Mouse (Mus musculus) layer of hippocampus, adult 2 months (tissue): ENCODE data around the gene Arl15. TPM values are rescaled to one million over a fixed set of nuclear protein-coding genes. Genes with fewer than 3 reads are reported as not detected.
A peak's percentile ranks its signal among the peaks of the same experiment; 100 is the strongest.

Experiments
- DNase-seq, 2 experiments: peaks; one replicate each; pipeline ENCODE4 v3.0.0; 2022; ENCODE audit warnings: low spot score in 2 of 2
- H3K27ac ChIP-seq: fragments of 200-600 bp; 2 replicates; pipeline ENCODE4 v1.8.1; 2022
- H3K4me3 ChIP-seq: fragments of 200-600 bp; 2 replicates; pipeline ENCODE4 v1.8.1; 2022; ENCODE audit warnings: mild to moderate bottlenecking
- CTCF ChIP-seq: fragments of 200-600 bp; conservative IDR thresholded peaks from 2 replicates; pipeline ENCODE4 v1.8.1; 2022; ENCODE audit warnings: antibody characterized with exemption, mild to moderate bottlenecking, moderate library complexity
- total RNA-seq, 2 experiments: library from RNA; stranded (reverse); gene quantifications; 2 replicates each; pipeline ENCODE4 v1.2.3; 2021

Gene Arl15
- total RNA-seq, 2 experiments from 2014 or later = 61.7 to 67.0 TPM

DNA sequence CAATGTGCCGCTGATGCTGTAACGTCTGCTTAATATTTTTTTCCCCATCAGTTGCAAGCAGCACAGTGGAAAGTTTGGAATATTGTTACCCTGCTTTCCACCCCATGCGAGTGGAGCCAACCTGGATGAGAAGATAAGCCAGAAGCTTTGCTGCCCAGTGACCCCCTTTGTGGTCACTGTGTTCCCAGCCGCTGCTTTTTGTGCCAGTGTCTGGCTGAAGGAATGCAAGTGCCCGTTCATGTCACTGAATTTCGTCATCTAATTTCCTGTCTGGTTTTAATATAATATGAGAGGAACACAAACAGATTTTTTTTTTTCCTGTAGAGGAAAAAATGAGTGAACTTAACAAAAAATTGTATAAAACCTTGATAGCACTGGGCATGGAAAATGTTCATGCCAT is 46.1 kb downstream of the Arl15 start:
- no peak for TF ChIP-seq CTCF
- H3K27ac ChIP-seq = no peak overlapping the region
- DNase-seq = no peak
- H3K4me3 ChIP-seq = no peak overlapping the region

DNA sequence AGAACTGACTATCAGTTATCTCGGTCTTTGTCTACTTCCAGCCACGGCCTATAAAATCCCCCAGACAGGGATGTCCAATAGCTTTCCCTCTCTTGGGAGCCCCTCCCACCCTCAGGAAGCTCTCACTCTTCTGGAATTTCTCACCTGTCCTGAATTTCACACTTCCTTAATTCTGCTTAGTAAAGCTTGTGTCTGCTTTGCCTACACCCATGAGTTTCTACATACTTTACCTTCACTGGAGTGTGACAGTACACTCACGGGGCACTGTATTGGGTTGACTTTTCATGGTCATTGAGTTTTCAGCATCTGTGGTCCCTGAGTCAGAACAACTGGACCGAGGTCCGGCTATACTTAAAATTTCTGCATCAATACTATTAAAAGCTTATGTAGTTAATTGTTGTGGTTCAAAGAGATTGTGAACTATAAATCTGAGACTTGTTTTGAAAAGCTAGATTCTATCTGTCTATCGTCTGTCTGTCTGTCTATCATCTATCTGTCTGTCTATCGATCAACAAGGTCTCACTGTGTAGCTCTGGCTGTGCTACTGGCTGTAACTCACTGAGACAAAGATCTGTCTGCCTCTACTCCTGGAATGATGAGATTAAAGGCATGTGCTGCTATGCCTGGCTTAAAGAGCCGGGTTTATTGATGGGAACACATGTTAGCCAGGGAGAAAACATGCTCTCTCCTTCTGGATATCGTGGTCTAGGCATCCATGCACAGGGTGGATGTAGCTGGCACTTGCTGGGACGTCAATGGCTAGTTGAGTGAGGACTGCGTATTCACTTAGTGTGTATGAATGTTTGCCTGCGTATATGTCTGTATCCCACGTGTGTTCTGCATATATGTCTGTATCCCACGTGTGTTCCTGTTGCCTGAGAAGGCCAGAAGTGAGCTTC is 48.4 kb downstream of the Arl15 start:
- TF ChIP-seq CTCF = no peak
- DNase-seq = no peak
- Histone ChIP-seq H3K4me3 (no peak overlapping the region), H3K27ac (no peak overlapping the region)

DNA sequence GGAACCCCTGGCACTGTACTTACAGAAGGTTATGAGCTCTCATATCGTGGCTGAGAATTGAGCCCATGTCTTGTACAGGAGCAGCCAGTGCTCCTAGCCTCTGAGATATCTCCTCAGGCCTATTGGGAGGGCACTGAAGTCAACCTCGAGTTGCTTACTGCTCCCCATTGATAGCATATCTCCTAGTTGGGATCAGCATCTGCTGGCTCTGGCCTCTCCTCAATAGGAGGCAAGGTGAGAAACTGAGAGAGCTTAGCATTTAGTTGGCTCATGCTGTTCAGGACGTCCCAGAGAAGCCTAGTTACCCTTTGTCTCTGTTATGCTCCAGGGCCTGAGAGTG is 49.0 kb downstream of the Arl15 start:
- DNase-seq = no peak
- Histone ChIP-seq H3K27ac (no peak overlapping the region), H3K4me3 (no peak overlapping the region)
- TF ChIP-seq CTCF = no peak

DNA sequence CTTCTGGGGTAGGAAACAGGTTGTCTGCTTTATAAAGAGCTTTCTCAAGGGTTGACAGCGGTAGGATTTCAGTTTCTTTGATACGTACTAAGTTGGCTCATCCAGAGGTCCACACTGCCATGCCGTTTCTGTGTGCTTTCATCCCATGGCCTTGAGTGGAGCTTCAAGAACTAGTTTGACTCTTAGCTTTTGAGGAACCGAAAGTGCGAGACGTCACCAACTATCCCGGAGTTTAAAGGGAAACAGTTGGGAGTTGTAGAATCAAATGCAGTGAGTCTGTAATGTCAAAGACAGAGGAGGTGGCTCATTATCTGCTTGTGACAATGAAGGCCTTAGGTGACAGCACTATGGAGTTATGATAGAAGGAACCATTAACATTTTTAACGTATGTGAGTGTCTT is 49.6 kb downstream of the Arl15 start:
- TF ChIP-seq CTCF = no peak
- Histone ChIP-seq H3K4me3 (no peak overlapping the region), H3K27ac (no peak overlapping the region)
- no peak for DNase-seq

DNA sequence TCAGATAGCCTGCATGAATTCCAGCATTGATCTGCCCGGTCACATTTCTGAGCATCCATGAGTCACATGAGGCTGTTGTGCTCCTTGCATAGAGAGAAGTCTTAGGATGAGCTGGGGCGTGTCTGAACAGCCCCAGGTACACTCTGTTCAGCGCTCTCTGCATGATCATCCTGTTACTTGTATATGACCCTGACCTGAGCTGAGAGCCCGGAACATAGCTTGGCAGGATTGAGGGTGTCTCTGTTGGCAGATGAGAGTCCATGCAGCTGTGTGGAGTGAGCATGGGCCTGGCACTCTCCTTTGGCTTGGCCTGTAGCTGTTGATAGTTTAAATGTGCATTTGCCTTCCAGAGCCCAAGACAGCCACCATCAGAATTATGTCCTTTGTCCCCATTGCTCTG is 50.4 kb downstream of the Arl15 start:
- DNase-seq = no peak
- H3K27ac ChIP-seq = no peak overlapping the region
- H3K4me3 ChIP-seq = no peak overlapping the region
- TF ChIP-seq CTCF = no peak

DNA sequence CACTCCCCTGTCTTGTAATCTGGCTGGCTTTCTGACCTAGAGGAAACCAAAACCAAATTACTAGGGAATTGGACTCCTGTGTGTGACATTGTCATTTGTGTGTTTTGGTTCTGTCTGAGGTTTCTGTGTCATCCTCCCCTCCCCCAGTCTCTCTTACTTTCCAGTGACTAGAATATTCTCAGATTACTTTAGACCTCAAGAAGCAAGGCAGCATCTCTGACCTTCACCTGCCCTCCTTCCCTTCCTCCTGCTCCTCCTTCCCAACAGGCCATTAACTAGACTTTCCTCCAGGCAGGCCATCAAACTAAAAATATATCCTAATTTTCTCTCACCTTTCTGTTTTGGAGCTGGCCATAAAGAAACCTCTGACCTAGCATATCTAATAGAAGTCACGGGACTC is 50.9 kb downstream of the Arl15 start:
- H3K27ac ChIP-seq = no peak overlapping the region
- no peak for DNase-seq
- H3K4me3 ChIP-seq = no peak overlapping the region
- TF ChIP-seq CTCF = no peak

DNA sequence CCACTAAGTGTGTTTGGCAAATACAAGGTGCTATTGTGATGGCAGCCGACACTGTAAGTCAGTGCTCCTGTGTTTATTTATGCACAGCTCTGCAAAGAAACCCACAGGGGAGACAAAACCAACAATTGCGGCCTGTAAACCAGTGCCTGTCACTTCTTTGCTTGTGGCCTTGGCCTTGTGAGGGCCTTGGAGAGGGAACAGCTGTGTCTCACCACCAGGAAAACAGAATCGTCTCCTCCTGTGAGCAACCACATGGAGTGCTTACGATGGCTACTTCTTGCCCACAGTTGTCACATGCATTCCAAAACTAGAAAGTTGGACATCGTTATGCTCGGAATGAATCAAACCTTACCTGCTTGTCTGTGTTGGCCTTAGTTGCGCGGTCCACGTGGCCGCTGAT is 52.1 kb downstream of the Arl15 start:
- no peak for DNase-seq
- Histone ChIP-seq H3K27ac (no peak overlapping the region), H3K4me3 (no peak overlapping the region)
- no peak for TF ChIP-seq CTCF

DNA sequence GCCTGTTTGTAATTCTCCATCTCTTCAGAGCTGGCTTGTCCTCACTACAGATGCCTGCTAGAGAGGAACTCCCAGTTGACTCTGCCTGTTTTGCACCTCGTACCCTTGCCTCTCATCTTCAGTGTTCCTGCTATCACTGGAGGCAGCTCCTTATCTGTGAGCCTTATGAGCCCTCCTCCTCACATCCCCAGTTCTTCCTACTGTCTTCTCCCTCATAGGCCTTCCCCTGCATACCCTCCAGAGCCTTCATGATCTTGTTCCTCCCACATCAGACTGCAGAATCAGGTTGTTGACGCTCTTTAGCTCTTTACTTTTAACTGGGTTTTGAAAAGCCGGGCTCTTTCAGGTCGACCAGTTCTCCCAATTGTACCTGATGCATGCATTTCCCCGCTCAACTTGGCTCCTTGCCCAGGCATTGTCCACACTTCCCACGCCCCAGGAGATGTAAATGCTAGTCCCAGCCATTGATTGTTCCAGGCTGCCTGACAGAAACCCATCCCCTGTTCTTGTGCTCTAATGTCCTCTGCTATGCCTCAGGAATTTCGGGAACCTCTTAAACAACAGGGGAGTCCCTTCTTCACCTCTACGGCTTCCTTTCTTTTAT is 56.2 kb downstream of the Arl15 start:
- no peak for DNase-seq
- H3K4me3 ChIP-seq = no peak overlapping the region
- H3K27ac ChIP-seq = no peak overlapping the region
- TF ChIP-seq CTCF = no peak

DNA sequence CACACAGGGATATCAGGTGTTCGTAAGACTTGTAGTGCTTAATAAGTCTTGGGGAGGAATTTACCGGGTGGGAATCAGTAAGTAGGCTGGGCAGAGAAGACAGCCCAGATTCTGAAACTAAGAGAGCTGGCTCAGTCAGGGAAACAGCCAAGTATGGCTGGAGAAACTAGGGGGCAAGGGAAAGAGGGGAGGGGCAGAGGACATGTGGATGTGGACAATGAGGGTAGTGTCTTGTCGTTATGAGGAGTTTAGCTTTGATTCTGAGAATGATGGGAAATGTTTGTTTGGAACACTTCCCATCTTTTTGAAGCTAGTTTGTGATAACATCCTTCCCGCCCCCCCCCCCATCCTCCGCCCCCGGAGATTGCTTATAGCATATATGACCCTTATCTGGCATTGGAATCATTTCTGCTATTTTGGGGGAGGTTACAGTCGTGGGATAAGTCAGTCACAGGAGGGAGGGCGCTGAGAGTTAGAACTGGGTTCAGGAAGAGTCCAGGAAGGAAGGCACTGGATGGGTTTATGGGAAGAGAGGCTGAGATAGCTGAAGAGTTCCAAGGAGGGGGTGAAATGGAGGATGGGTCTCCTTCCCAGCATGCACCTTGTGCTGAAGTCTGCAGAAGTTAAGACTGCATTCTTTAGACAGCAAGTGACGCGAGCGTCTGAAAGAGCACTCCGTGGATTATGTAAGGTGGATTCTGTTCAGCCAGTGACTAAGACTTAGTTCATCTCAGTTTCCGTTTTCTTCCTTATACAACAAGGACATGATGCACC is 57.5 kb downstream of the Arl15 start:
- no peak for TF ChIP-seq CTCF
- Histone ChIP-seq H3K27ac (no peak overlapping the region), H3K4me3 (no peak overlapping the region)
- DNase-seq = no peak

DNA sequence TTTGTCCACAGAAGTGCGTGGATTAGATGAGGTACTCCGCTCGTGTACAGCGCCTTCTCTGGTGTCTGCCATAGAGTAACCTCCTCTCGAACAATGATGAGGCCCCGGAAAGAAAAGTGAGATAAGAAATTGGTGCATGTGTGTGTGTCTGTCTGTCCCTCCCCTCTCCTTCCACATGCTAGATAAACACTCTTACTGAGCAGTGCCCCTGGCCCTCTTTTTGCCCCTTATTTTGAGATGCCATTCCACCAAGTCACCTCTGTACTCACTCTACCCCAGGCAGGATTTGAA is 58.0 kb downstream of the Arl15 start:
- no peak for TF ChIP-seq CTCF
- DNase-seq = no peak

DNA sequence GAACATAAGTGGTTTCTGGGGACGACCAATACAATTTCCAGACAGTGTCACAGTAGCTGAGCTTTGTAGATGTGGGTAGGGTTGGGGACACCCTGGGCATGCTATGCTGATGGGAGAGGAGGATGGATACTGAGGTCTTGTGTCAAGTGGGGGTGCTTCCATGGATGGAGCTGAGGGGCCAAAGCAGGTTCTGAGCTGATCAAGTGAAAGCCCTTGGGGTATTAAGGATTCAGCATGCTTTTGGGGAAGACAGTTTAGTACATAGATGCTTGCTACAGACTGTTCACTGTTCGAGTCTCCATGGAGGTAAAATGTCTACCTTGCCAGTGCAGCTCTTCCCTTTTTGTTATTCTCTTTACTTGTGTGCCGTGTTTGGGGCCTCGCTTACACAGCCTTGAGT is 59.8 kb downstream of the Arl15 start:
- Histone ChIP-seq H3K4me3 (no peak overlapping the region), H3K27ac (no peak overlapping the region)
- DNase-seq = no peak
- no peak for TF ChIP-seq CTCF

More for the DNA sequence above, 58.0 kb downstream of the Arl15 start:
- H3K27ac ChIP-seq = no peak overlapping the region
- no peak overlapping the region for H3K4me3 ChIP-seq

DNA sequence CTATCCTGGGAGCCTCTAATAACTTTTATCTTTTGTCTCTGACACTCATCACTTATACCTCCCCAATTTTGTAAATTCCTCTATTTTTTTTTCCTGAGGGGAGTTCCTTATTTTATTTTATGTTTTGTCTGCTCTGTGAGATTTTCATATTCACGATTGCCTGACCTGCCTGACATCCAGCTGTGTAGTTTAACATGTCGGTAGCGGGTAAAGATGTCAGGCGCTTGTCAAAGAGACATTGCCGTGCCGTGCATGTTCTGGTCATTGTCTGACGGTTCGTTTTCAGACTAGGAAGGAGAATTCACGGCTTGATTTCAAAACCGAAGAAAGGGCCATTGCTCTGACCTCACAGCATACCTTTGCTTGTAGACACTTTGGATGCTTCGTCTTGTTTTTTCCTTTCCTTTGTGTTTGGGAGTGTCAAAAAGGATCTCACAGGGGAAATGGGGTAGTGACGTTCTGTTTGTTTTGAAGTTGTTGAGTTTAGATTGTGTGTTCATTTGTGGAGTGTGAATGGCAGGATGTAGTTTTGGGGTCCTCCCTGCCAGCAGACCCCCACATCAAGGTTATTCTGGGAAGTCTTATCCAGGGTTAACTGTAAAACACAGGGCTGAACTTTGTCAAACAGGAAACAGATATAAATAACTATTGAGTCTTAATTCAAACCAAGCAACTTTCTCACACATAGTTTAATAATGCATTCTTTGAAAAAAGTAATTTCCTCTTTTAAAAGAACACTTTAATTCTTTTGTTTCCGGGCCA is 60.4 kb downstream of the Arl15 start:
- no peak for DNase-seq
- peak overlapping the region; percentile 19; the same call in 1 of the 2 replicates for H3K27ac ChIP-seq
- TF ChIP-seq CTCF = no peak
- H3K4me3 ChIP-seq = no peak overlapping the region

DNA sequence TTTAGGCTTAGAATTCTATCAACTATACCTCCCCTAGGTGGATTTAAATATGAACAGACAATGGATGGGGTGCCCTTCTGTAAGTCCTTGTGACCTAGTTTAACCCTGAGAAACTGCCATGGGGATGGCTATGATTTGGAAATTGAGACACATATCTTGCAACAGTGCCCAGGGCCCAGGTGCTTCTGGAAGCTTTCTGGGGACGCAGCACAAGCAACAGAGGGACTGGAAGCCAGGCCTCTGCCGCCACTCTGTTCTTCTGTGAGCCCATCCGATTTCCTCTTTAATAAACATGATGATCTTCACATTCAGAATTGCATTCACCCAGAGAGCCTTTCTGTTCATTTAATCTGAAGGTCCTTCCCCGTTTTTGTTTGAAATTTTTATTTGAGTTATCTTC is 62.6 kb downstream of the Arl15 start:
- no peak for DNase-seq
- no peak overlapping the region for H3K4me3 ChIP-seq
- TF ChIP-seq CTCF = no peak
- H3K27ac ChIP-seq = no peak overlapping the region
